Mouse (Mus musculus) layer of hippocampus, postnatal 14 days (tissue): ENCODE measurements around the gene Guca1b. TPM values are rescaled to one million over a fixed set of nuclear protein-coding genes. Genes with fewer than 3 reads are reported as not detected.
A peak's percentile ranks its signal among the peaks of the same experiment; 100 is the strongest.

Experiments used
- DNase-seq, 2 experiments: peaks; one replicate each; pipeline ENCODE4 v3.0.0; 2021 to 2022; ENCODE audit warnings: low spot score in 2 of 2, mixed read lengths in 1 of 2
- long read RNA-seq, 2 experiments: library from polyadenylated mRNA; stranded (forward); transcript quantifications; one replicate each; pipeline ENCODE4 v2.0.0; 2021
- total RNA-seq, 2 experiments: library from RNA; stranded (reverse); gene quantifications; 2 replicates each; pipeline ENCODE4 v1.2.3; 2021

Gene Guca1b
- 1 to 10 TPM in 1 of 2 experiments, under 1 TPM in 1; 0.83 to 1.0 TPM for total RNA-seq
- long read RNA-seq, experiment 1, result 0 reads
- long read RNA-seq, experiment 2, result 0 reads

DNA sequence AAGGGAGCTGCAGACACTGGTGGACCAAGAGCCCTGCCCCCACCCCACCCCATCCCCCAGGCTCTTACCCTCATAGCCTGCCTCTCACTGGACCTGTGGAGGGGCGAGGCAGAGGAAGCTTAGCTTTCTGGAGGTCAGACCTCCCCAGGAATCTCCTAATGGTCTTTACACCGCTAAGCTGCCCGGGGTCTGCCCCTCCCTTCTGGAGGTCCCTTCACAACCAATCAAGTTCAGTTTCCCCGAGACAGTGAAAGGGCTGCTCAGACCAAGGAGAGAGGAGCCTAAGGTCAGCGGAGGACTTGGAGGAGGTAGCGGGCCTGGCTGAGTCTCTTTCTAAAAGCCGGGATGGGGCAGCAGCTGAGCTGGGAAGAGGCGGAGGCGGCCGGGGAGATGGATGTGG lies at the start of gene Guca1b:
TSS of gene Guca1b (plus strand) at position 249 of the 400 bp plus-strand sequence.
- no peak for DNase-seq

DNA sequence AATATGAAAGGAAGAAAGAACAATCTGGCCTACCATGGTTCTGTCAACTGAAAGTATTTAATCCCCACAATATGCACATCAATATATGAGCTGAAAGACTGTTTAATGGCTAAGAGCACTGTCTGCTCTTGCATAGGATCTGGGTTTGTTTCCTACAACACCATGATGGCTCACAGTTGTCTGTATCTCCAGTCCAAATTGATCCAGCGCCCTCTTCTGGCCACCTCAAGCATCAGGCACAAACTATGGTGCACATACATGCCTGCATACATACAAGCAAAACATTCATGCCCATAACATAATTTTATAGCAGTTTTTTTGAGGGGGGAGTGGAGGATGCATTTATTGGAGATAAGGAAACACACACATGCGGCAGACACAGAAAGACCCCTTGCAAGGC lies 42.1 kb upstream of the Guca1b start:
- no peak for DNase-seq

DNA sequence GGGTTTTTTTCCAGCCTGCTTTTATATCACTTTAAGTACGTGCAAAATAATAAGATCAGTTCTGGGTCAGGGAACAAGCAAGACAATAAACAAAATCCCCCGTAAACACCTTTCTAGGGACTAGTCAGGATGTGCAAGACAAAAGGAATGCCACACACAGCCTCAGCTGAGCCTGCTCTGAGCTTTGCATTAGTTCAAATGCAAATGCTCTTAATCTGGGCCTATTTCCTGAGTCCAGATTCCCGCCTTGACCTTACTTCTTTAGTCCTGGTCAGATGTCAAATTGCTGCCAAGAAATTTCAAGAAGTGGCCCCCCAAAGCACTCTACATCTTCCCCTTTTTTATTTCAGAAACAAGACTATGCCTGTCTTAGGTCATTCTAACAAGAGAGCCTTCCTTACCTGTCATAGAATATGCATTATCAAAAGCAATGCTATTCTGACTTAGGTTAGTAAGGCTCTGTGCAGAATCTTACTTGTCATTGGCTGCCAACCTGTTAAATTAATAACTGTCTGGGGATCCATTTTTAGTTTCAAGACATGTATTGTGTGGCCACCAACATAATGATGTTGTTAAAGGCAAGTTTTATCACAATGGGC lies 35.4 kb upstream of the Guca1b start:
- DNase-seq, result no peak

GRCm38 (mm10) chr17:47359964-47360363 lies 25.2 kb upstream of the Guca1b start:
- DNase-seq, result peak in 1 of 2 experiments; percentile 13

GRCm38 (mm10) chr17:47361343-47361742 lies 23.9 kb upstream of the Guca1b start:
- DNase-seq, result no peak

DNA sequence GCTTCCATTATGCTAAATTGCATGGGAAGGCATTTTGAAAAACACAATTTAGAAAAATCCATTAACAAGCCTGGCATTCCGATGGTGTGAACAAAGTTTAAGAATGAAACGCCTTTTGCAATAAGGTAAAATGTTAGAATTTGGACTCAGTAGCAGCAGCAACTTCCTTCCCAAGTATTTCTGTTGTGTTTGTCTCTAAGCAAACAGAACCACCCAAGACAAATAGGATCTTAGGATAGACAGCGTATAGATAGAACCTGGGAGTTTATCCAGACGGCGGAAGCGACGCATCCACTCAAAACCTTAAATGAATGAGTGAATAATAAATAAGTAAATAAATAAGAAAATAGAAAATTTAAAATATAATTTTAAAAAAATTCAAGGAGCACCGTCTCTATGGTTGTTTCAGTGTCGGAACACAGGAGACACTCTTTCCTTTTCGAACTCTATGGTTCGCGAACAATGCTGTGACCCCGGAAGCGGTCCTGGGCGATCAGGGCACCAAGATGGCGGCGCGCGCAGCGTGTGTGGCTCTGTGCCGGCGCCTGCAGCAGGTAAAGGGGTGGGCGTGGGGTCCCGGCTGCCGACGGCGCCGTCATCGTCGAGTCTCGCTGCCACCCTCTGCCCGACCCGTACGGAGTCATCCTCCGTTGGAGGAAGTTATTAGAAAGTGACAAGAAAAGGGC lies 16.6 kb upstream of the Guca1b start, which contains the start of gene Mrps10:
TSS of gene Mrps10 (plus strand) at position 487 of the 686 bp plus-strand sequence.
- peak; percentile 81 to 92 for DNase-seq

DNA sequence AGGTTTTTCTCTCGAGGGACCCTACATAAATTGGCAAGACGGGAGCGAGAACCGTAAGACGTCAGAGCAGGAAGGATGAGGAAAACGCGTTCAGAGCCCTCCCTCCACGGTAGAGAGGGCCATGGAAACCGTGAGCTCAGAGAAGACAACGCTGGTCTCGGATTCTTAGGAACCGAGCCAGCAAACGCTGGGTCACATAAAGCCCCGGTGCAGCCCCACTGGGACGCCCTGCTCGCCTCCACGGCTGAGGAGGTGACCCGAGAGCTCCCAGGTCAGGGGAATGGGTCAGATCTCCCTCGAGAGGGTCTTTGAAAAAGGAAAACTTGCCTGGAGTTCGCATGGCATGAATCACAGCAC lies 16.1 kb upstream of the Guca1b start:
- no peak for DNase-seq

DNA sequence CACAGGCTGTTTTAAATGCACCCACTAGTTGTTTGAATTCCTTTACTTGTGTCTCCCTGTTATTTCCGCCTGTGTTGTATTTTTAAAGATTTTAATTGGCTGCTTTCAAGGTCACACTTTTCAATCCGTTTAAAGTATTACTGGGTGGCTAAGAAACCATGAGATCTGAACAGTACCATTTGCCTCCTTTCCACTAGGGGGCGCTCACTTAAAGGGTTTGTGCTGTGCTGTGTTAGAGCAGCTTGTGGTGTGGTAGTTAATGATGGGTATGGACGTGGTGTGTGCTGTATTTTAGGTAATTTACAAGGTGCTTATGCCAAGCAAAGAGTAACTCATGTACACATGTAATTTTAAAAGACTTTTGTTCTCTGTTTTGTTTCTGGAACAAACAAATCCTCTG lies 13.7 kb upstream of the Guca1b start:
- peak; percentile 43 to 81 for DNase-seq

DNA sequence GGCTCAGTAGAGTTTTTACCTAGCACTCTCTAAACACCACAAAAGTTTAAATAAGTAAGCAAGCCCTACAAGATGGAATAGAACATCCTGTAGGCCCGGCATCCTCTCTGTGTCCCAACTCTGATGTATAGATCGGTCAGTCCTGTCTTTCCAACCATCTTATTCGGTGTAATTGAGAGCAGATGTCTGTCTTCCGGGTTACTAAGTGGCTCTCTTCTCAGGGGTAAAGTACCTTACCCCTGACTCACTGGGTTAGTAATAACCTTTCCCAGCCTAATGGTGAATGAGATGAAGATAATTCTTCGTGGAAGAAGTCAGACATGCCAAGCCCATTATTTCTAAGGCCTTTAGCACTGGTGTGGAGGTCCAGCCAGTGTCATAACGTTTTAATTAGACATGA lies 11.2 kb upstream of the Guca1b start:
- DNase-seq, result no peak

DNA sequence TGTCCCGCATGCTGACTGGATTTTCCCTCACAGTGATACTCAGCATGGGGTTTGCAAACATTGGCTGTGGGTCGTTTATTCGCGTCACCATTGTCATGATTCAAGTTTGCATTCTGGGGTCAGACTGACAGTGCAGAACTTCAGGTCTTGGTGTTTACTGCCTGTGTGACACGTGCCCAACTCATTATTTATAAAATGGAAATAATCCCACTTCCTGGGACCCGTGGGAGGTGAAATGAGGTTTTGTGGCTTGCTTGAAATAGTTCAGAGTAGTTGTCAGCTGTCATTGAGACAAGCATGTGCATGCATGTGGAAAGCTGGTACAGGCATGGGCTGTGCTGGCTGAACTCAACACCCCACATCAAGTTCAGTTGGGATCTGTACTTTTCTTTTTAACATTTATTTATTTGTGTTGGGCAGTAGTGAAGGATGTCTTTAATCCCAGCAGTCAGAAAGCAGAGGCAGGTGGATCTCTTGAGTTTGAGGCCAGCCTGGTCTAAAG lies 8.4 kb upstream of the Guca1b start:
- DNase-seq, result no peak

GRCm38 (mm10) chr17:47378133-47378532 lies 7.1 kb upstream of the Guca1b start:
- DNase-seq, result no peak

- no peak for DNase-seq
Measured at GRCm38 (mm10) chr17:47381917-47382316, 3.3 kb upstream of the Guca1b start.

DNA sequence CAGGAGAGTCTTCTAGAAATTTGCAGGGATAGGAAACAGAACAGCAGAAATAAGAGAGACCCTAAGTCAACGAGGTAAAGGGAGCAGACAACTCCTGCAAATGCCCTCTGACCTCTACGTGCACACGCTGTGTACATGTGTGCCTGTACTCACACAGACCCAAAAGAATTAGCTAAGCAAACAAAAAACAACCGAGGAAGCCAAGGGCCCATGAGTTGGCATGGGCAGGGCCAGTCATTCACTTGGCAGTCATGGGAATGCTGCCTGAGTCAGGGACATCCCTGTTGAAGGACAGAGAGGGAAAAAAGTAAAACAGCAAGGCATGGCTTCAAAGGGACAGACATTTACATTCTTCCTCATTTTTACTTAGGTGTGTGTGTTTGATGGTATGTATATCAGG lies 1.9 kb upstream of the Guca1b start:
- DNase-seq, result no peak

DNA sequence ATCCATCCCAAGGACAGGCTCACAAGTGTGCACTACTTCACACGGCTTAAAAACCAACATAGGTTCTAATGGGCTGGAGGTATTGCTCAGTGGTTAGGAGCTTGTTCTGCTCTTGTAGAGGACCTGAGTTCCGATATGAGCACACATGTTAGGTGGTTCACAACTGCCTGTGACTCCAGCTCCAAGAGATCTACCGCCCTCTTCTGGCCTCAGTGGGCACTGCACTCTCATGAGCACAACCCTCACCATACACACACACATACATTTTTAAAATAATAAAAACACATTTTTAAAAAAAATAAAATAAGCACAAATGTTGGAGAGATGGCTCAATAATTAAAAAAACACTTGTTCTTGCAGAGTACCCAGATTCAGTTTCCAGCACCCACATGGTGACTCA lies 1.1 kb upstream of the Guca1b start:
- DNase-seq, result no peak

GRCm38 (mm10) chr17:47386649-47387048 lies 1.5 kb downstream of the Guca1b start:
- DNase-seq, result peak in 1 of 2 experiments; percentile 21

GRCm38 (mm10) chr17:47394223-47394869 lies 9.2 kb downstream of the Guca1b start:
- DNase-seq, result no peak

DNA sequence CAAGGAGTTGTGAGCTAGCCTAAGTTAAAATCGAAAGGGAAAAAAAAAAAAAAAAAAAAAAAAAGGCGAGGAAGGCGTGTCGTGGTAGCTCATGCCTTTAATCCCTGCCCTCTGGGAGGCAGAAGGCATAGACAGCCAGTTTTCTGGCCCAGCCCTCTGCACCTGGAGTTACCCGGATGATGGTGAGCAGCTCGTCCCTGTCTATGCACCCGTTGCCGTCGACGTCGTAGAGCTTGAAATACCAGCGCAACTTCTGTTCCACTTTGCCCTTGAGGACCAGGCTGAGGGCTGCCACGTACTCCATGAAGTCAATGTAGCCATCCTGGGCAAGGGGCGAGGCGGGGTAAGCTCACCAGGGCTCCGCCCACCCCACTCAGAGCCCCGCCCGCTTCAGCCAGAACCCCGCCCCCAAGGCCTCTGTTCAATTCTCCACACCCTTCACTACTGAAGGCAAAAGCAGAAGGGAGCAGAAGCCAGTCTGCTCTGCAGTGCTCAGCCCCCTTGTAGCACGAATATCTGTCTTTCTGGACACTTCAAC lies 10.3 kb downstream of the Guca1b start:
- peak; percentile 9 to 19 for DNase-seq

- DNase-seq, result no peak
Measured at GRCm38 (mm10) chr17:47399091-47399490, 13.9 kb downstream of the Guca1b start.

GRCm38 (mm10) chr17:47400451-47400850 lies 15.3 kb downstream of the Guca1b start, which contains the start of gene Guca1a:
TSS of gene Guca1a (minus strand) at chr17:47400584.
- DNase-seq, result no peak

DNA sequence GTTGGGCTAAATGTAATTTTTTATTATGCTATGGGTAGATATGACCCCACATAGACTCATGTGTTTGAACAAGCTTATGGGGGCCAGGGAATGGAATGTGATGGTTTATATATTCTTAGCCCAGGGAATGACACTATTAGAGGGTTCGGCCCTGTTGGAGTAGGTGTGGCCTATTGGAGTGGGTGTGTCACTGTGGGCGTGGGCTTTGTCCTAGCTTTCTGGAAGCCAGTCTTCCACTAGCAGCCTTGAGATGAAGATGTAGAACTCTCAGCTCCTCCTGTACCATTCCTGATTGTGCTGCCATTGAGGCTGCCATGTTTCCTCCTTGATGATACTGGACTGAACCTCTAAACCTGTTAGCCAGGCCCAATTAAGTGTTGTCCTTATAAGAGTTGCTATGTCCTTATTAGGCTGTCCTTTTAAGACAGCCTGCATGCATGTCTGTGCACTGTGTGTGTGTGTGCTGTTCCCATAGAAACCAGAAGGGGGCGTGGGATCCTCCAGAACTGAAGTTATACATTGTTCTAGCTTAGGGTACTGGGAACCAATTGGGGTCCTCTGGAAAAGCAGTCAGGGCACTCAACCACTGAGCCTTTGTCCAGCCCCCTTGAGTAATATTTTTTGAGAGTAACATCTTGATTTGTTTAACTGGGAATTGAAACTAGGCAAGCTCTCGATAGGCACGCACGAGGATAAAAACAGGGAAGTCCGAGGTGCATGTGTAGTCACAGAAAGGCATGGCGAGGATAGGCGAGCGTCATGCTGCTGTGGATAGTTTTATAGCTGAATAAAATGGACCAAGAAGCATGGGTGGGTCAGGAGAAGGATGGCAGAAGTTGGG lies 22.7 kb downstream of the Guca1b start:
- no peak for DNase-seq

DNA sequence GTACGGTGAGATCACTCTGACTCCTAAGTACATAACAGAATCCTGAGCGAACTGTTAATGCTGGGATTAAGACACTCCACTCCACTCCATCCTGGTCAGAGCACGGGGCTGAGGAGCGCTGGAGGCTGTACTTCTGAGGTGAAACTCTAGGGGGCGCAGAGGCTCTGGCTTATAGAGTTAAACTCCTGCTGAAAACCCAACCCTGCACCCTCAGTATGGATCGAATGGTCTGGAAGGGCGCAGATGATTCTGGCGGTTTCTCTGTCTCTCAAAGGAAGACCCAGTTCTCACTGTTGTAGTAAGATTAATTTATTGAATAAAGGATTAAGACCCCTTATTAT lies 23.3 kb downstream of the Guca1b start:
- peak; percentile 12 to 14 for DNase-seq
